Mouse (Mus musculus) bone marrow, adult 2 months (tissue): ENCODE results near the gene Chn1.

Source experiments
- CTCF ChIP-seq: fragments of 200-500 bp; IDR thresholded peaks from 2 replicates; pipeline ENCODE4 v1.5.1; 2011; ENCODE audit warnings: low read length, control low read depth; ENCODE audit not compliant: control insufficient read depth, insufficient read depth
- POLR2A ChIP-seq: fragments of 200-500 bp; IDR thresholded peaks from 2 replicates; pipeline ENCODE4 v1.6.1; 2011; ENCODE audit warnings: low read depth, mild to moderate bottlenecking, control low read depth, low read length, borderline replicate concordance; ENCODE audit not compliant: control insufficient read depth

GRCm38 (mm10) chr2:73659726-73660565, 115.2 kb downstream of the Chn1 start:
- no peak for TF ChIP-seq CTCF
- TF ChIP-seq POLR2A, result no peak
